Mouse (Mus musculus) liver, embryonic 15.5 days (tissue): ENCODE data around the gene Nob1. TPM values are rescaled to one million over a fixed set of nuclear protein-coding genes. Genes with fewer than 3 reads are reported as not detected.

Source experiments
- ATAC-seq: fragments of 200-750 bp; cut with Nextera tagmentation; 2 replicates; pipeline ENCODE4 v1.8.0; 2017; ENCODE audit warnings: moderate number of reproducible peaks, mild to moderate bottlenecking, moderate library complexity; ENCODE audit not compliant: insufficient read depth
- H3K27ac ChIP-seq: fragments of 300-500 bp; sonication (generic); replicated peaks from 2 replicates; pipeline ENCODE4 v1.5.1; 2015; ENCODE audit warnings: mild to moderate bottlenecking, inconsistent platforms
- H3K27me3 ChIP-seq: fragments of 300-500 bp; sonication (generic); 2 replicates; pipeline ENCODE4 v1.6.1; 2015; ENCODE audit warnings: mild to moderate bottlenecking, inconsistent platforms
- H3K36me3 ChIP-seq: fragments of 300-500 bp; sonication (generic); replicated peaks from 2 replicates; pipeline ENCODE4 v1.6.1; 2015; ENCODE audit warnings: moderate library complexity, mild to moderate bottlenecking, inconsistent platforms
- H3K4me1 ChIP-seq: fragments of 300-500 bp; sonication (generic); replicated peaks from 2 replicates; pipeline ENCODE4 v1.6.1; 2015; ENCODE audit warnings: inconsistent platforms
- H3K4me2 ChIP-seq: fragments of 300-500 bp; sonication (generic); 2 replicates; pipeline ENCODE4 v1.6.1; 2015; ENCODE audit warnings: moderate library complexity, mild to moderate bottlenecking, inconsistent platforms
- H3K4me3 ChIP-seq: fragments of 300-500 bp; sonication (generic); replicated peaks from 2 replicates; pipeline ENCODE4 v1.5.1; 2015; ENCODE audit warnings: mild to moderate bottlenecking, inconsistent platforms
- H3K9ac ChIP-seq: fragments of 300-500 bp; sonication (generic); 2 replicates; pipeline ENCODE4 v1.6.1; 2015; ENCODE audit warnings: moderate library complexity, mild to moderate bottlenecking, inconsistent platforms
- H3K9me3 ChIP-seq: fragments of 300-500 bp; sonication (generic); replicated peaks from 2 replicates; pipeline ENCODE4 v1.6.1; 2016; ENCODE audit warnings: inconsistent platforms
- WGBS: fragments of 180-500 bp; shearing (Covaris S2); methylation state at CpG from one replicate; pipeline ENCODE4 v1.1.7; 2015; ENCODE audit warnings: mixed read lengths; ENCODE audit not compliant: insufficient replicate concordance; 5-methylcytosine and 5-hydroxymethylcytosine counted together
- polyA plus RNA-seq: library from polyadenylated mRNA; unstranded; fragments of >200 nt; fragmentation: Nextera tagmentation; extraction: Ambion mirVana; gene quantifications from 2 replicates; pipeline ENCODE4 v1.2.1, GENCODE M21; 2015

The Nob1 gene
- polyA plus RNA-seq, 1 experiment from 2014 or later, result 26.0 TPM

GRCm38 (mm10) chr8:107403038-107403781 lies 21.6 kb downstream of the Nob1 start, which contains the start of gene Nqo1:
Nqo1 (minus strand) TSS chr8:107403206.
- peak within 1 kb of the TSS; percentile 62 for H3K4me3 ChIP-seq
- peak within 1 kb of the TSS; percentile 99 for H3K27ac ChIP-seq
- peak; percentile 96 for ATAC-seq
- no peaks in the 10 kb centered on the region for H3K36me3 ChIP-seq
- H3K9ac ChIP-seq, result peak within 1 kb of the TSS; percentile 64
- H3K9me3 ChIP-seq, result no peaks in the 10 kb centered on the region
- H3K4me2 ChIP-seq, result peak within 1 kb of the TSS; percentile 78
- 5% methylated on average over 22 of the region's 22 CpGs for WGBS
- H3K27me3 ChIP-seq, result no peaks in the 10 kb centered on the region
- H3K4me1 ChIP-seq, result peaks cover 49% of the 10 kb centered on the region

GRCm38 (mm10) chr8:107401866-107402265 lies 23.0 kb downstream of the Nob1 start:
- no peaks in the 10 kb centered on the region for H3K36me3 ChIP-seq
- H3K4me1 ChIP-seq, result peaks cover 49% of the 10 kb centered on the region
- 79% methylated on average over 5 of the region's 5 CpGs for WGBS
- peak overlapping the region; percentile 62 for H3K4me3 ChIP-seq
- no peaks in the 10 kb centered on the region for H3K9me3 ChIP-seq
- peak overlapping the region; percentile 78 for H3K4me2 ChIP-seq
- peak overlapping the region; percentile 99 for H3K27ac ChIP-seq
- no peak for ATAC-seq
- H3K9ac ChIP-seq, result peak overlapping the region; percentile 64; the same call in 1 of the 2 replicates
- H3K27me3 ChIP-seq, result no peaks in the 10 kb centered on the region

- no peak for ATAC-seq
- no peak overlapping the region for H3K9ac ChIP-seq
- H3K36me3 ChIP-seq, result no peaks in the 10 kb centered on the region
- 58% methylated on average over 9 of the region's 9 CpGs for WGBS
- H3K4me1 ChIP-seq, result peaks cover 39% of the 10 kb centered on the region
- no peak overlapping the region for H3K27ac ChIP-seq
- H3K9me3 ChIP-seq, result no peaks in the 10 kb centered on the region
- no peak overlapping the region for H3K4me2 ChIP-seq
- no peak overlapping the region for H3K4me3 ChIP-seq
- H3K27me3 ChIP-seq, result no peaks in the 10 kb centered on the region
These were observed 25.4 kb downstream of the Nob1 start for GRCm38 (mm10) chr8:107399495-107399894.

GRCm38 (mm10) chr8:107397665-107398064 lies 27.2 kb downstream of the Nob1 start:
- Histone ChIP-seq H3K9me3 (no peaks in the 10 kb centered on the region), H3K4me2 (no peak overlapping the region), H3K9ac (no peak overlapping the region), H3K4me1 (peaks cover 21% of the 10 kb centered on the region), H3K36me3 (no peaks in the 10 kb centered on the region), H3K4me3 (no peak overlapping the region), H3K27ac (no peak overlapping the region), H3K27me3 (no peaks in the 10 kb centered on the region)
- WGBS, result 63% methylated on average over 12 of the region's 12 CpGs
- ATAC-seq, result no peak

- Histone ChIP-seq H3K4me1 (peaks cover 6% of the 10 kb centered on the region), H3K27ac (no peak overlapping the region), H3K27me3 (no peaks in the 10 kb centered on the region), H3K9me3 (no peaks in the 10 kb centered on the region), H3K9ac (no peak overlapping the region), H3K4me3 (no peak overlapping the region), H3K36me3 (no peaks in the 10 kb centered on the region), H3K4me2 (no peak overlapping the region)
- WGBS, result 77% methylated on average over 10 of the region's 10 CpGs
- ATAC-seq, result no peak
These were observed 28.7 kb downstream of the Nob1 start for GRCm38 (mm10) chr8:107396106-107396670.

GRCm38 (mm10) chr8:107395397-107395796 lies 29.5 kb downstream of the Nob1 start:
- Histone ChIP-seq H3K4me3 (no peak overlapping the region), H3K4me1 (no peaks in the 10 kb centered on the region; the same call in 1 of the 2 replicates), H3K9me3 (no peaks in the 10 kb centered on the region), H3K27ac (no peak overlapping the region), H3K9ac (no peak overlapping the region), H3K27me3 (no peaks in the 10 kb centered on the region), H3K36me3 (no peaks in the 10 kb centered on the region), H3K4me2 (no peak overlapping the region)
- no peak for ATAC-seq

GRCm38 (mm10) chr8:107391136-107391516 lies 33.7 kb downstream of the Nob1 start:
- Histone ChIP-seq H3K9ac (no peak overlapping the region), H3K4me2 (no peak overlapping the region), H3K36me3 (no peaks in the 10 kb centered on the region), H3K4me1 (no peaks in the 10 kb centered on the region), H3K4me3 (no peak overlapping the region), H3K27ac (no peak overlapping the region), H3K9me3 (no peaks in the 10 kb centered on the region), H3K27me3 (no peaks in the 10 kb centered on the region)
- ATAC-seq, result no peak
- 40% methylated on average over 4 of the region's 4 CpGs for WGBS

GRCm38 (mm10) chr8:107390476-107391135 lies 34.2 kb downstream of the Nob1 start:
- ATAC-seq, result no peak
- no peak overlapping the region for H3K27ac ChIP-seq
- no peaks in the 10 kb centered on the region for H3K9me3 ChIP-seq
- no peaks in the 10 kb centered on the region for H3K4me1 ChIP-seq
- H3K4me3 ChIP-seq, result no peak overlapping the region
- H3K4me2 ChIP-seq, result no peak overlapping the region
- H3K36me3 ChIP-seq, result no peaks in the 10 kb centered on the region
- no peak overlapping the region for H3K9ac ChIP-seq
- H3K27me3 ChIP-seq, result no peaks in the 10 kb centered on the region
- WGBS, result 86% methylated on average over 16 of the region's 16 CpGs

- Histone ChIP-seq H3K36me3 (no peaks in the 10 kb centered on the region), H3K27ac (no peak overlapping the region), H3K4me3 (no peak overlapping the region), H3K4me1 (no peaks in the 10 kb centered on the region), H3K27me3 (no peaks in the 10 kb centered on the region), H3K9ac (no peak overlapping the region), H3K4me2 (no peak overlapping the region), H3K9me3 (no peaks in the 10 kb centered on the region)
- WGBS, result 76% methylated on average over 8 of the region's 8 CpGs
- ATAC-seq, result no peak
These were observed 35.3 kb downstream of the Nob1 start for GRCm38 (mm10) chr8:107389557-107389956.

- Histone ChIP-seq H3K4me2 (no peak overlapping the region), H3K27me3 (no peaks in the 10 kb centered on the region), H3K4me3 (no peak overlapping the region), H3K9me3 (no peaks in the 10 kb centered on the region), H3K9ac (no peak overlapping the region), H3K27ac (no peak overlapping the region), H3K4me1 (no peaks in the 10 kb centered on the region), H3K36me3 (no peaks in the 10 kb centered on the region)
- 55% methylated on average over 5 of the region's 5 CpGs for WGBS
- ATAC-seq, result no peak
These were observed 37.0 kb downstream of the Nob1 start for GRCm38 (mm10) chr8:107387861-107388260.

GRCm38 (mm10) chr8:107386642-107387041 lies 38.2 kb downstream of the Nob1 start:
- H3K27me3 ChIP-seq, result no peaks in the 10 kb centered on the region
- H3K9ac ChIP-seq, result no peak overlapping the region
- 26% methylated on average over 3 of the region's 3 CpGs for WGBS
- H3K36me3 ChIP-seq, result no peaks in the 10 kb centered on the region
- H3K4me3 ChIP-seq, result no peak overlapping the region
- H3K4me2 ChIP-seq, result no peak overlapping the region
- H3K27ac ChIP-seq, result no peak overlapping the region
- no peaks in the 10 kb centered on the region for H3K4me1 ChIP-seq
- no peak for ATAC-seq
- H3K9me3 ChIP-seq, result no peaks in the 10 kb centered on the region
